Mouse (Mus musculus): ENCODE data around the gene Abi3.

DNA sequence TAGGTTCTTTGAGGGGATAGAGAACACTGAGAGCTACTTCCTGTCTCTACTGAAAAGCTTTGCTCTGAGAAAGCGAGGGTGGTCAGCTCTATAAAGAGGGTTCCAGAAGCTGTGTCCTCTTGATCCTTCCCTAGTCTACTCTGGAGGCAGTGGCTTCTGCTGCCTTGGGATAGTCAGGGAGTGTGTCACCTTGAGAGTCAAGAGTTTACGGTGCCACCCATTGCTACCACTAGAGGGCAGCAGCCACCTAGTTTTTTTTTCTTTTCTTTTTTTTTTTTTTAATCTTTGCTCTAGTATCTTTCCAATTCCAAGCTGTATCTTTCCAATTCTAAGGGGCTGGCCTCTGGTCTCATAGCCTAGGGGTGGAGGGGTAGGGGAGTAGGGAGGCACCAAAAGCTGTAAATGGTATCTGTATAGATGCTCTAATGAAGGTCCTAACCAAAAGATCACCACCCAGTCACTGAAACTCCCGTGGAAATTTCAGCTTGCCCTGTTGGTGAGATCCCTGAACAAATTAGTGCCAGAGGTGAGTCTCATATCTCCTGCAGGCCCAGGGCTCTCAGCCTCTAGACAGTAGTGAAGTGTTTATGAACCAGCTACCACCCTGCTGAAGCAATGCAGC lies 14.7 kb downstream of the Abi3 start:
- TF ChIP-seq CTCF (IDR thresholded peaks at IDR 0.05; ENCODE audit: insufficient read depth, low read length): peak; percentile 60
- TF ChIP-seq POLR2A (IDR thresholded peaks at IDR 0.05; ENCODE audit: borderline replicate concordance, extremely low read depth, low read depth, low read length): 0 out of 2 replicates have a peak, but pooled peaks have one; percentile 1

Measured in lung, adult 2 months (tissue).